Mouse (Mus musculus): ENCODE measurements at regions not wholly inside any gene's neighbourhood (a gene's known extent, or its start where the extent isn't known, plus 50 kb on each side); places are given as distances from the start of the nearest gene placed in this dataset.
"Not testable (repeated sequence)": the region's sequence is repeated elsewhere in the genome, so short reads cannot be mapped to it uniquely, and the experiment has no call there.

GRCm38 (mm10) chr1:78588036-78588435, 69.6 kb upstream of the Acsl3 start:
- no peaks in the 10 kb centered on the region for H3K9me3 ChIP-seq (replicated peaks; ENCODE audit: control insufficient read depth, insufficient read depth, low read length, poor library complexity, severe bottlenecking)
- H3K4me3 ChIP-seq (ENCODE audit: low read depth, low read length): no peak overlapping the region
- H3K9ac ChIP-seq (ENCODE audit: low read depth, poor library complexity, severe bottlenecking): no peak overlapping the region
- TF ChIP-seq EP300 (IDR thresholded peaks at IDR 0.05; ENCODE audit: insufficient read depth, low read depth, low read length) (no peak), CTCF (IDR thresholded peaks at IDR 0.05; ENCODE audit: low read depth, low read length) (no peak), POLR2A (IDR thresholded peaks at IDR 0.05; ENCODE audit: insufficient read depth, low read length) (no peak)
- no peaks in the 10 kb centered on the region for H3K4me1 ChIP-seq (ENCODE audit: control insufficient read depth, insufficient read depth, low read length)
- no peaks in the 10 kb centered on the region for H3K36me3 ChIP-seq (ENCODE audit: control insufficient read depth, insufficient read depth, low read length, poor library complexity, severe bottlenecking)
- no peaks in the 10 kb centered on the region for H3K27me3 ChIP-seq (ENCODE audit: control insufficient read depth, insufficient read depth, low read length, poor library complexity, severe bottlenecking)
- H3K27ac ChIP-seq (ENCODE audit: insufficient read depth, low read length): no peak overlapping the region

GRCm38 (mm10) chr1:78588660-78589059, 69.0 kb upstream of the Acsl3 start:
- not testable (repeated sequence) for H3K9ac ChIP-seq (ENCODE audit: low read depth, poor library complexity, severe bottlenecking); H3K36me3 ChIP-seq (ENCODE audit: control insufficient read depth, insufficient read depth, low read length, poor library complexity, severe bottlenecking); H3K4me1 ChIP-seq (ENCODE audit: control insufficient read depth, insufficient read depth, low read length); H3K4me3 ChIP-seq (ENCODE audit: low read depth, low read length); H3K27me3 ChIP-seq (ENCODE audit: control insufficient read depth, insufficient read depth, low read length, poor library complexity, severe bottlenecking); H3K9me3 ChIP-seq (replicated peaks; ENCODE audit: control insufficient read depth, insufficient read depth, low read length, poor library complexity, severe bottlenecking); H3K27ac ChIP-seq (ENCODE audit: insufficient read depth, low read length)

GRCm38 (mm10) chr1:78590558-78590957, 67.1 kb upstream of the Acsl3 start:
- H3K9ac ChIP-seq (ENCODE audit: low read depth, poor library complexity, severe bottlenecking): no peak overlapping the region
- H3K4me3 ChIP-seq (ENCODE audit: low read depth, low read length): no peak overlapping the region
- H3K4me1 ChIP-seq (ENCODE audit: control insufficient read depth, insufficient read depth, low read length): no peaks in the 10 kb centered on the region
- no peaks in the 10 kb centered on the region for H3K27me3 ChIP-seq (ENCODE audit: control insufficient read depth, insufficient read depth, low read length, poor library complexity, severe bottlenecking)
- no peak overlapping the region for H3K27ac ChIP-seq (ENCODE audit: insufficient read depth, low read length)
- H3K36me3 ChIP-seq (ENCODE audit: control insufficient read depth, insufficient read depth, low read length, poor library complexity, severe bottlenecking): no peaks in the 10 kb centered on the region
- no peaks in the 10 kb centered on the region for H3K9me3 ChIP-seq (replicated peaks; ENCODE audit: control insufficient read depth, insufficient read depth, low read length, poor library complexity, severe bottlenecking)
- TF ChIP-seq CTCF (IDR thresholded peaks at IDR 0.05; ENCODE audit: low read depth, low read length): no peak
- TF ChIP-seq EP300 (IDR thresholded peaks at IDR 0.05; ENCODE audit: insufficient read depth, low read depth, low read length): no peak
- no peak for TF ChIP-seq POLR2A (IDR thresholded peaks at IDR 0.05; ENCODE audit: insufficient read depth, low read length)

GRCm38 (mm10) chr1:78593927-78594641, 63.5 kb upstream of the Acsl3 start:
- TF ChIP-seq POLR2A (IDR thresholded peaks at IDR 0.05; ENCODE audit: insufficient read depth, low read length) (no peak), CTCF (IDR thresholded peaks at IDR 0.05; ENCODE audit: low read depth, low read length) (no peak), EP300 (IDR thresholded peaks at IDR 0.05; ENCODE audit: insufficient read depth, low read depth, low read length) (no peak)
- Histone ChIP-seq H3K27ac (ENCODE audit: insufficient read depth, low read length) (no peak overlapping the region), H3K9me3 (replicated peaks; ENCODE audit: control insufficient read depth, insufficient read depth, low read length, poor library complexity, severe bottlenecking) (no peaks in the 10 kb centered on the region), H3K9ac (ENCODE audit: low read depth, poor library complexity, severe bottlenecking) (no peak overlapping the region), H3K36me3 (ENCODE audit: control insufficient read depth, insufficient read depth, low read length, poor library complexity, severe bottlenecking) (no peaks in the 10 kb centered on the region), H3K4me3 (ENCODE audit: low read depth, low read length) (peak overlapping the region; percentile 38), H3K27me3 (ENCODE audit: control insufficient read depth, insufficient read depth, low read length, poor library complexity, severe bottlenecking) (no peaks in the 10 kb centered on the region), H3K4me1 (ENCODE audit: control insufficient read depth, insufficient read depth, low read length) (peaks cover 4% of the 10 kb centered on the region)

- TF ChIP-seq POLR2A (IDR thresholded peaks at IDR 0.05; ENCODE audit: insufficient read depth, low read length) (no peak), EP300 (IDR thresholded peaks at IDR 0.05; ENCODE audit: insufficient read depth, low read depth, low read length) (no peak), CTCF (IDR thresholded peaks at IDR 0.05; ENCODE audit: low read depth, low read length) (no peak)
These were observed 62.0 kb upstream of the Acsl3 start for GRCm38 (mm10) chr1:78595521-78596139.

GRCm38 (mm10) chr1:78598561-78598960, 59.1 kb upstream of the Acsl3 start:
- no peaks in the 10 kb centered on the region for H3K36me3 ChIP-seq (ENCODE audit: control insufficient read depth, insufficient read depth, low read length, poor library complexity, severe bottlenecking)
- no peak overlapping the region for H3K4me3 ChIP-seq (ENCODE audit: low read depth, low read length)
- H3K27me3 ChIP-seq (ENCODE audit: control insufficient read depth, insufficient read depth, low read length, poor library complexity, severe bottlenecking): no peaks in the 10 kb centered on the region
- H3K4me1 ChIP-seq (ENCODE audit: control insufficient read depth, insufficient read depth, low read length): peaks cover 7% of the 10 kb centered on the region
- H3K27ac ChIP-seq (ENCODE audit: insufficient read depth, low read length): no peak overlapping the region
- no peak overlapping the region for H3K9ac ChIP-seq (ENCODE audit: low read depth, poor library complexity, severe bottlenecking)
- H3K9me3 ChIP-seq (replicated peaks; ENCODE audit: control insufficient read depth, insufficient read depth, low read length, poor library complexity, severe bottlenecking): no peaks in the 10 kb centered on the region
- TF ChIP-seq POLR2A (IDR thresholded peaks at IDR 0.05; ENCODE audit: insufficient read depth, low read length) (no peak), CTCF (IDR thresholded peaks at IDR 0.05; ENCODE audit: low read depth, low read length) (no peak), EP300 (IDR thresholded peaks at IDR 0.05; ENCODE audit: insufficient read depth, low read depth, low read length) (no peak)

More at GRCm38 (mm10) chr1:78595521-78596139, 62.0 kb upstream of the Acsl3 start:
- Histone ChIP-seq H3K27me3 (ENCODE audit: control insufficient read depth, insufficient read depth, low read length, poor library complexity, severe bottlenecking) (no peaks in the 10 kb centered on the region), H3K36me3 (ENCODE audit: control insufficient read depth, insufficient read depth, low read length, poor library complexity, severe bottlenecking) (no peaks in the 10 kb centered on the region), H3K4me3 (ENCODE audit: low read depth, low read length) (no peak overlapping the region), H3K9ac (ENCODE audit: low read depth, poor library complexity, severe bottlenecking) (no peak overlapping the region), H3K9me3 (replicated peaks; ENCODE audit: control insufficient read depth, insufficient read depth, low read length, poor library complexity, severe bottlenecking) (no peaks in the 10 kb centered on the region), H3K27ac (ENCODE audit: insufficient read depth, low read length) (no peak overlapping the region), H3K4me1 (ENCODE audit: control insufficient read depth, insufficient read depth, low read length) (peaks cover 5% of the 10 kb centered on the region)
